Mouse (Mus musculus) lung, adult 2 months (tissue): ENCODE measurements around the gene Sppl3.

Experiments
- CTCF ChIP-seq: fragments of 200-500 bp; IDR thresholded peaks from 2 replicates; pipeline ENCODE4 v1.5.1; 2011; ENCODE audit warnings: mild to moderate bottlenecking, low read length, control low read depth; ENCODE audit not compliant: insufficient read depth
- POLR2A ChIP-seq: fragments of 200-500 bp; IDR thresholded peaks from 2 replicates; pipeline ENCODE4 v1.6.1; 2011; ENCODE audit warnings: low read depth, mild to moderate bottlenecking, control low read depth, low read length, borderline replicate concordance; ENCODE audit errors: extremely low read depth

DNA sequence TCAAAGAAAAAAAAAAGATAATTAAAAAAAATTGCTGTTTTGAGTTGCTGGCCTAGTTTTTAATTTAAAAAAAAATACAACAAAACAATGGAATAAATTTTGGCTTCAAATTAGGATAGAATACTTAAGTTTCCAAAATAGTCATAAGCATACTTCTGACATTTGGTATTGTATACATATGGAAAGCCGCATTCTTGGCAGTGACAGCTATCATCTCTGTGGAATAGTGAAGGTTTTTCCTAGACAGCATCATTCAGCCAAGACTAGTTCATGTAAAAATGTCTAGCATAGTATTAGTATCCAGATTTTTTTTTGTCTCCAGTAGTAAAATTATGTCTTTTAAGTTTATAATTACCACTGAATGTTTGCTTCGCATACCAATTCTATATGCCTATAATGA is 74.7 kb downstream of the Sppl3 start:
- TF ChIP-seq POLR2A (no peak), CTCF (no peak)
